In the genomic region with DNA sequence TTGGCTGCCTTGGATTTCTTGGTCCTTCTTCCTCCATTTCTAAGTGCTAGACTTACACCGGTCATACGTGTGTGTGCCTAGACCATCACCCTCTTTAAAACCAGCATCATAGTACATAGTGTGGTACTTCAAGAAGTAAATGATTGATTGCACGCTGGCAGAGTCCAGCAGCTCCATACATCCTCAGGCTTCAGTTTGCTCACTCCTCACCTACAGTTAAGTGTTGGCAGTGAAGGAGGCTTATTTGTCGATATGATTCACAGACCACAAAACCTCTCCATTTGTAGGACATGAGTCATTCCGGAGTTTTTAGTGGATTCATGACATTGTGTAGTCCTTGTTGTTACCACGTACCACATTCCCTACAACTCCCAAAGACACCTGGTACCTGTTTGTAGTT, we compare ENCODE assay signal across 27 mouse cellular contexts. TPM values are rescaled to one million over a fixed set of nuclear protein-coding genes. Genes with fewer than 3 reads are reported as not detected.
A peak's percentile ranks its signal among the peaks of the same experiment; 100 is the strongest.
DNase-seq lines count a peak whose midpoint lies in the region; ATAC-seq and TF ChIP-seq lines count a peak whose summit lies in the region.
"Had no signal": no experiment of that assay in that cellular context is flagged by ENCODE, and none has a peak within 500 bp of the region (broad histone marks: within the 10 kb centered on the region; RNA-seq: fewer than 3 reads in every experiment).

No protein-coding gene starts in this region.

- 59% methylated on average over 6 of the region's 6 CpGs for WGBS in lung, embryonic 15.5 days
- 66% methylated on average over 6 of the region's 6 CpGs for WGBS in stomach, postnatal 0 days
- WGBS in forebrain, embryonic 13.5 days, result 94% methylated on average over 6 of the region's 6 CpGs

- H3K9ac ChIP-seq in lung, embryonic 15.5 days, result no peak overlapping the region
- H3K9ac ChIP-seq in stomach, postnatal 0 days (ENCODE audit: low read length), result no peak overlapping the region
- no peak overlapping the region for H3K9ac ChIP-seq in forebrain, embryonic 13.5 days
- H3K9ac ChIP-seq: forebrain, embryonic 15.5 days; heart, embryonic 12.5 days; hindbrain, embryonic 14.5 days; limb, embryonic 15.5 days; liver, embryonic 13.5 days; neural tube, embryonic 12.5 days had no signal

- H3K27me3 ChIP-seq in lung, embryonic 15.5 days, result no peaks in the 10 kb centered on the region
- no peaks in the 10 kb centered on the region for H3K27me3 ChIP-seq in stomach, postnatal 0 days (ENCODE audit: control insufficient read depth, insufficient read depth, low read length)
- H3K27me3 ChIP-seq in forebrain, embryonic 13.5 days, result no peaks in the 10 kb centered on the region
- H3K27me3 ChIP-seq: forebrain, embryonic 15.5 days; heart, embryonic 12.5 days; limb, embryonic 15.5 days; liver, embryonic 13.5 days; neural tube, embryonic 12.5 days had no signal

- H3K4me1 ChIP-seq in lung, embryonic 15.5 days, result 0 out of 2 replicates have a peak, but pooled peaks cover 8% of the 10 kb centered on the region
- no peaks in the 10 kb centered on the region for H3K4me1 ChIP-seq in stomach, postnatal 0 days (replicated peaks; ENCODE audit: control insufficient read depth, insufficient read depth)
- H3K4me1 ChIP-seq in forebrain, embryonic 13.5 days, result peaks cover 6% of the 10 kb centered on the region; the same call in 1 of the 2 replicates
- H3K4me1 ChIP-seq: forebrain, embryonic 15.5 days; heart, embryonic 12.5 days; liver, embryonic 13.5 days; neural tube, embryonic 12.5 days had no signal

- no peak for TF ChIP-seq CTCF in stomach, postnatal 0 days (IDR thresholded peaks at IDR 0.05; ENCODE audit: low read depth)

- no peaks in the 10 kb centered on the region for H3K9me3 ChIP-seq in lung, embryonic 15.5 days
- H3K9me3 ChIP-seq in stomach, postnatal 0 days (ENCODE audit: control insufficient read depth, low read length), result no peaks in the 10 kb centered on the region
- H3K9me3 ChIP-seq in forebrain, embryonic 13.5 days (replicated peaks), result no peaks in the 10 kb centered on the region
- H3K9me3 ChIP-seq: forebrain, embryonic 15.5 days; heart, embryonic 12.5 days; limb, embryonic 10.5 days; limb, embryonic 15.5 days; liver, embryonic 13.5 days; neural tube, embryonic 12.5 days had no signal

- no peak for TF ChIP-seq EP300 in stomach, postnatal 0 days (optimal IDR thresholded peaks at IDR 0.05)

- ATAC-seq in lung, embryonic 15.5 days (ENCODE audit: borderline replicate concordance, extremely low read depth, low FRiP score, low TSS enrichment), result peak; percentile 73
- peak; percentile 82 for ATAC-seq in stomach, postnatal 0 days (ENCODE audit: low FRiP score, low TSS enrichment)
- ATAC-seq in forebrain, embryonic 13.5 days, result no peak
- ATAC-seq: forebrain, embryonic 15.5 days; midbrain, embryonic 16.5 days had no signal

- peak overlapping the region; percentile 50 for H3K27ac ChIP-seq in lung, embryonic 15.5 days
- H3K27ac ChIP-seq in stomach, postnatal 0 days (replicated peaks), result no peak overlapping the region
- H3K27ac ChIP-seq in forebrain, embryonic 13.5 days, result no peak overlapping the region
- H3K27ac ChIP-seq: forebrain, embryonic 15.5 days; gastrocnemius, adult 2 months; heart, adult 2 months; hindbrain, embryonic 14.5 days; limb, embryonic 10.5 days; limb, embryonic 15.5 days; liver, embryonic 13.5 days; neural tube, embryonic 12.5 days had no signal

- peaks cover 3% of the 10 kb centered on the region; the same call in 1 of the 2 replicates for H3K36me3 ChIP-seq in lung, embryonic 15.5 days
- H3K36me3 ChIP-seq in stomach, postnatal 0 days (ENCODE audit: control insufficient read depth, insufficient read depth, low read length), result peaks cover 3% of the 10 kb centered on the region; the same call in 1 of the 2 replicates
- no peaks in the 10 kb centered on the region for H3K36me3 ChIP-seq in forebrain, embryonic 13.5 days (ENCODE audit: poor library complexity, severe bottlenecking)
- H3K36me3 ChIP-seq: forebrain, embryonic 15.5 days; limb, embryonic 10.5 days; liver, embryonic 13.5 days; neural tube, embryonic 12.5 days had no signal

- H3K4me3 ChIP-seq in lung, embryonic 15.5 days, result no peak overlapping the region
- H3K4me3 ChIP-seq in stomach, postnatal 0 days (ENCODE audit: low read depth, low read length), result no peak overlapping the region
- H3K4me3 ChIP-seq in forebrain, embryonic 13.5 days, result no peak overlapping the region
- H3K4me3 ChIP-seq: forebrain, embryonic 15.5 days; gastrocnemius, adult 2 months; heart, adult 2 months; heart, embryonic 12.5 days; limb, embryonic 10.5 days; limb, embryonic 15.5 days; liver, embryonic 13.5 days; neural tube, embryonic 12.5 days had no signal

- H3K4me2 ChIP-seq in lung, embryonic 15.5 days, result no peak overlapping the region
- no peak overlapping the region for H3K4me2 ChIP-seq in stomach, postnatal 0 days (replicated peaks; ENCODE audit: low read depth)
- H3K4me2 ChIP-seq in forebrain, embryonic 13.5 days, result no peak overlapping the region
- H3K4me2 ChIP-seq: forebrain, embryonic 15.5 days; heart, embryonic 12.5 days; hindbrain, embryonic 14.5 days; limb, embryonic 15.5 days; liver, embryonic 13.5 days; midbrain, embryonic 11.5 days; neural tube, embryonic 12.5 days had no signal

- DNase-seq in lung, postnatal 25 days (ENCODE audit: low spot score), result no peak
- DNase-seq in 416B (ENCODE audit: low read depth) (peak; percentile 3), NIH3T3 (ENCODE audit: low read depth) (peak; percentile 79)
- no peak for DNase-seq in stomach, postnatal 0 days (ENCODE audit: low spot score)
- no peak for DNase-seq in urinary bladder, postnatal 25 days (ENCODE audit: low spot score)
- DNase-seq: adrenal gland, postnatal 10 days; cerebellum, adult 9-10 months; cerebellum, postnatal 36 days; gastrocnemius, adult 2 months; gastrocnemius, postnatal 36 days; heart, adult 2 months; kidney, adult 2 months; kidney, postnatal 14 days; layer of hippocampus, adult 9-11 months; liver, embryonic 13.5 days; lung, adult 2 months; right cerebral cortex, adult 18-20 months had no signal

RNA-seq across cellular contexts. Expression of a gene that starts 58.6 kb away (rescaled TPM):
- 160 and 163 TPM in 2 replicates for polyA plus RNA-seq in lung, embryonic 15.5 days (2015; fragmentation: Nextera tagmentation; extraction: Ambion mirVana)
- 119 and 134 TPM in 2 replicates for polyA plus RNA-seq in stomach, postnatal 0 days (2015; fragmentation: Nextera tagmentation; extraction: Ambion mirVana)
- 134 TPM in 2 replicates for polyA plus RNA-seq in forebrain, embryonic 13.5 days (2015; fragmentation: Nextera tagmentation; extraction: Ambion mirVana)

Comparison
In these comparisons a context has a peak if more than half of its experiments do, and no peak if none do; other contexts are left out.
1. DNase-seq: peak in 416B (single experiment) and NIH3T3 (single experiment); none in lung, postnatal 25 days (single experiment), stomach, postnatal 0 days (single experiment) and urinary bladder, postnatal 25 days (single experiment).